Mouse (Mus musculus) heart, postnatal 0 days (tissue): ENCODE measurements around the gene Cemip2.

ENCODE experiments used
- CTCF ChIP-seq: IDR thresholded peaks from 2 replicates; pipeline ENCODE4 v1.5.1; 2016; ENCODE audit warnings: antibody characterized with exemption, control low read depth, low read depth
- EP300 ChIP-seq: IDR thresholded peaks from 2 replicates; pipeline ENCODE4 v1.6.1; 2016; ENCODE audit warnings: antibody characterized with exemption, low read depth

DNA sequence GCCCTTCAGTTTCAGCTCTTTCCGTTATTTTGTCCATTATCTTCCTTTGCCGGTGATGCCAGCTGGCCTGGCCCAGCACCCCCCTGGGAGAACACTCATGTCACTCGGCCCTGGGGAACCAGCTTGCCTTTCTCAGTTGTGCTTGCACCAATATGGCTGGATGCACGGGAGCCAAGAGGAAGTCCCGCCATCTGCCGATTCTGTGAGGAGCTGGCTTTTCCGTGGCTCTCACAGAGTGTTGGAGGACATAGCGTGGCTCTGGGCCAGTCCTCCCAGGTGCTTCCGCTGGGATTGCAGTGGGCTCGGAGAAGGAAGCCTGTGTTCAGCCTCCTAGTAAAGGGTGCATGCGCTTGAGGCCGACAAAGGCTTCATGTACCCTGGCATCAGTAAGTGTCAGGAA is 36.0 kb upstream of the Cemip2 start:
- no peak for TF ChIP-seq CTCF
- TF ChIP-seq EP300: no peak
